Mouse (Mus musculus) cerebellum, adult 2 months (tissue): ENCODE data around the gene Chrm4. TPM values are rescaled to one million over a fixed set of nuclear protein-coding genes. Genes with fewer than 3 reads are reported as not detected.
A peak's percentile ranks its signal among the peaks of the same experiment; 100 is the strongest.

Source experiments
- DNase-seq, 2 experiments: peaks; one replicate each; pipeline ENCODE4 v3.0.0; 2021
- H3K27ac ChIP-seq: fragments of 200-500 bp; 2 replicates; pipeline ENCODE4 v1.5.1; 2012; ENCODE audit warnings: low read length, control low read depth, inconsistent platforms; ENCODE audit not compliant: insufficient read depth
- H3K27me3 ChIP-seq: fragments of 200-500 bp; 2 replicates; pipeline ENCODE4 v1.6.1; 2012; ENCODE audit warnings: inconsistent platforms, mild to moderate bottlenecking, low read length, moderate library complexity; ENCODE audit not compliant: control insufficient read depth, insufficient read depth
- H3K4me1 ChIP-seq: fragments of 200-500 bp; 2 replicates; pipeline ENCODE4 v1.6.1; 2011; ENCODE audit warnings: low read length; ENCODE audit not compliant: control insufficient read depth, insufficient read depth
- H3K4me3 ChIP-seq: fragments of 200-500 bp; replicated peaks from 2 replicates; pipeline ENCODE3; 2011; ENCODE audit warnings: mild to moderate bottlenecking, low read depth, low read length, control low read depth; ENCODE audit not compliant: insufficient read depth
- CTCF ChIP-seq: fragments of 200-500 bp; IDR thresholded peaks from 2 replicates; pipeline ENCODE4 v1.5.1; 2011; ENCODE audit warnings: low read depth, mild to moderate bottlenecking, control low read depth, low read length, moderate library complexity, borderline replicate concordance; ENCODE audit not compliant: insufficient read depth
- POLR2A ChIP-seq: fragments of 200-500 bp; IDR thresholded peaks from 2 replicates; pipeline ENCODE4 v1.6.1; 2011; ENCODE audit warnings: low read length, control low read depth, borderline replicate concordance; ENCODE audit not compliant: insufficient read depth
- WGBS: fragments of 180-500 bp; shearing (Covaris S2); methylation state at CpG from one replicate; pipeline ENCODE4 v1.1.7; 2018; 5-methylcytosine and 5-hydroxymethylcytosine counted together
- polyA plus RNA-seq: library from polyadenylated mRNA; depleted of rRNA; stranded (reverse); fragments of >200 nt; gene quantifications from 2 replicates; pipeline ENCODE4 v1.2.3, GENCODE M21; 2012

The Chrm4 gene
- polyA plus RNA-seq, 1 experiment, result 2.0 TPM

GRCm38 (mm10) chr2:91948792-91949241 lies 21.8 kb downstream of the Chrm4 start:
- 24% methylated on average over 3 of the region's 3 CpGs for WGBS
- DNase-seq, result peak; percentile 56 to 62
- no peak overlapping the region for H3K4me3 ChIP-seq
- H3K4me1 ChIP-seq, result peaks cover 80% of the 10 kb centered on the region
- no peaks in the 10 kb centered on the region for H3K27me3 ChIP-seq
- peak overlapping the region; percentile 98 for H3K27ac ChIP-seq
- TF ChIP-seq CTCF, result no peak
- TF ChIP-seq POLR2A, result no peak

GRCm38 (mm10) chr2:91949411-91950274 lies 22.6 kb downstream of the Chrm4 start:
- no peak for TF ChIP-seq CTCF
- TF ChIP-seq POLR2A, result no peak
- Histone ChIP-seq H3K27ac (peak overlapping the region; percentile 98), H3K4me1 (peaks cover 76% of the 10 kb centered on the region), H3K27me3 (no peaks in the 10 kb centered on the region), H3K4me3 (peak overlapping the region; percentile 48)
- 13% methylated on average over 17 of the region's 17 CpGs for WGBS
- DNase-seq, result peak; percentile 80 to 86

- H3K4me3 ChIP-seq, result peak overlapping the region; percentile 48
- peaks cover 75% of the 10 kb centered on the region for H3K4me1 ChIP-seq
- WGBS, result 3% methylated on average over 15 of the region's 15 CpGs
- no peaks in the 10 kb centered on the region for H3K27me3 ChIP-seq
- TF ChIP-seq POLR2A (no peak), CTCF (no peak)
- DNase-seq, result peak; percentile 84 to 93
- H3K27ac ChIP-seq, result peak overlapping the region; percentile 98
Measured at GRCm38 (mm10) chr2:91950275-91951085, 23.4 kb downstream of the Chrm4 start.

GRCm38 (mm10) chr2:91953825-91954224 lies 26.8 kb downstream of the Chrm4 start:
- peak overlapping the region; percentile 70 for H3K27ac ChIP-seq
- 1% methylated on average over 5 of the region's 5 CpGs for WGBS
- H3K4me3 ChIP-seq, result no peak overlapping the region
- TF ChIP-seq POLR2A, result no peak
- no peak for TF ChIP-seq CTCF
- H3K4me1 ChIP-seq, result peaks cover 74% of the 10 kb centered on the region
- DNase-seq, result peak; percentile 61 to 70
- no peaks in the 10 kb centered on the region for H3K27me3 ChIP-seq

- no peak overlapping the region for H3K4me3 ChIP-seq
- DNase-seq, result peak; percentile 67 to 75
- no peaks in the 10 kb centered on the region for H3K27me3 ChIP-seq
- TF ChIP-seq POLR2A, result no peak
- no peak for TF ChIP-seq CTCF
- 25% methylated on average over 4 of the region's 4 CpGs for WGBS
- peaks cover 74% of the 10 kb centered on the region for H3K4me1 ChIP-seq
- H3K27ac ChIP-seq, result peak overlapping the region; percentile 44
Measured at GRCm38 (mm10) chr2:91955121-91955591, 28.1 kb downstream of the Chrm4 start.

GRCm38 (mm10) chr2:91955875-91956274 lies 28.8 kb downstream of the Chrm4 start:
- no peak overlapping the region for H3K4me3 ChIP-seq
- TF ChIP-seq POLR2A (no peak), CTCF (no peak)
- DNase-seq, result no peak
- H3K4me1 ChIP-seq, result peaks cover 77% of the 10 kb centered on the region
- peak overlapping the region; percentile 44 for H3K27ac ChIP-seq
- no peaks in the 10 kb centered on the region for H3K27me3 ChIP-seq
- 46% methylated on average over 6 of the region's 6 CpGs for WGBS

GRCm38 (mm10) chr2:91957096-91957495 lies 30.0 kb downstream of the Chrm4 start:
- Histone ChIP-seq H3K27me3 (no peaks in the 10 kb centered on the region), H3K4me3 (peak overlapping the region; percentile 23), H3K27ac (peak overlapping the region; percentile 77), H3K4me1 (peaks cover 69% of the 10 kb centered on the region)
- WGBS, result 1% methylated on average over 4 of the region's 4 CpGs
- TF ChIP-seq CTCF (no peak), POLR2A (no peak)
- DNase-seq, result peak; percentile 56 to 62
